Mouse (Mus musculus) embryonic facial prominence, embryonic 12.5 days (tissue): Measurements from ENCODE around the gene Snx10. TPM values are rescaled to one million over a fixed set of nuclear protein-coding genes. Genes with fewer than 3 reads are reported as not detected.

Source experiments
- ATAC-seq: fragments of 200-750 bp; cut with Nextera tagmentation; 2 replicates; pipeline ENCODE4 v1.8.0; 2017; ENCODE audit not compliant: insufficient number of reproducible peaks, insufficient read depth, low FRiP score, low TSS enrichment
- H3K27ac ChIP-seq: fragments of 300-500 bp; sonication (generic); 2 replicates; pipeline ENCODE4 v1.5.1; 2016; ENCODE audit warnings: mild to moderate bottlenecking
- H3K27me3 ChIP-seq: fragments of 300-500 bp; sonication (generic); 2 replicates; pipeline ENCODE4 v1.6.1; 2016; ENCODE audit warnings: mild to moderate bottlenecking, moderate library complexity
- H3K36me3 ChIP-seq: fragments of 300-500 bp; sonication (generic); 2 replicates; pipeline ENCODE4 v1.6.1; 2016; ENCODE audit warnings: mild to moderate bottlenecking
- H3K4me1 ChIP-seq: fragments of 300-500 bp; sonication (generic); 2 replicates; pipeline ENCODE4 v1.6.1; 2016
- H3K4me2 ChIP-seq: fragments of 300-500 bp; sonication (generic); replicated peaks from 2 replicates; pipeline ENCODE4 v1.6.1; 2016; ENCODE audit warnings: mild to moderate bottlenecking, moderate library complexity
- H3K4me3 ChIP-seq: fragments of 300-500 bp; sonication (generic); 2 replicates; pipeline ENCODE4 v1.5.1; 2016; ENCODE audit warnings: mild to moderate bottlenecking
- H3K9ac ChIP-seq: fragments of 300-500 bp; sonication (generic); 2 replicates; pipeline ENCODE4 v1.6.1; 2016; ENCODE audit warnings: mild to moderate bottlenecking, moderate library complexity
- H3K9me3 ChIP-seq: fragments of 300-500 bp; sonication (generic); 2 replicates; pipeline ENCODE4 v1.6.1; 2016; ENCODE audit warnings: mild to moderate bottlenecking, moderate library complexity
- WGBS: fragments of 180-500 bp; shearing (Covaris S2); methylation state at CpG from one replicate; pipeline ENCODE4 v1.1.7; 2016; 5-methylcytosine and 5-hydroxymethylcytosine counted together
- polyA plus RNA-seq: library from polyadenylated mRNA; unstranded; fragments of >200 nt; fragmentation: Nextera tagmentation; extraction: Ambion mirVana; gene quantifications from 2 replicates; pipeline ENCODE4 v1.2.1, GENCODE M21; 2016

The Snx10 gene
- polyA plus RNA-seq, 1 experiment from 2014 or later, result 17.2 TPM

DNA sequence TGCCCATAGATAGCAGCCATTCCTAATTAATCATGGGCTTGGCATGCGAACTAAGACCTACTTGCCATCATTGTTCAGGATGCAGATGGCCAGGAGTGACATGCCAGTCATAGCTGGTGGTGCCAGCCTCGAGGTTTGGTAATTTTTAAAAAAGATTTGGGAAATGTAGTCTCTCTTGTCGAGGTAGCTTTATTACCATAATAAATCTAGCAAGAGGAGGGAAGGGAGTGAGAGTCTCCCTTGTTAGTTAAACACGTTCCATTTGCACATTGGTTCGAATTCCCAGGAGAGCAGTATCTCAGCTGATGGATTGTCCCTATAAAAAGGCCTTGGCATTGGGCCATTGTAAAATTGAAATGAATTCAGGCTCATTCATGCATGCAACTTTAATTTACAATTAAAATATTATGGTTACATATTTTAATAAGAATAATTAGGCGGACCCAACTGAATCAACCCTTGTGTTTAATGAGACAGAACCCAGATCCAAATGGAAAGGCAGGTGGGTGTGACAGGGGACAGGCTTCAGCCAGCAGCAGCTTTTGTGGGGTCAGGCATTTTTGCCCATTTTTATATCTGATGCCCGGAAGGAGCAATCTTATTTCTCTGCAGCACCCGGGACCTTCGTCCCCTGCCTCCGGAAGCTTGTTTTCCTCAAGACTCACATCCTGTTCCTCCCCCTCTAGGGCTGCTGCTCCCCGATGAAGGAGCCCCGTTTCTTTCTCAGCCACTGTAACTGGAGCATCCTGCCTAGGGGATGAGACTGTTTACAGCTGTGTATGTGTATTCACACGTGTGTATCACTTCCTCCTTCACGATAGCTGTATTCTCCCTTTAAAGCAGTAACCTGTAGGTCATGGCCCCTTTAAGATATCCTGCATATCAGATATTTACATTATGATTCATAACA, 43.3 kb downstream of the Snx10 start:
- H3K36me3 ChIP-seq, result no peaks in the 10 kb centered on the region
- no peak overlapping the region for H3K9ac ChIP-seq
- no peak for ATAC-seq
- H3K9me3 ChIP-seq, result no peaks in the 10 kb centered on the region
- H3K27ac ChIP-seq, result no peak overlapping the region
- H3K4me3 ChIP-seq, result no peak overlapping the region
- WGBS, result 67% methylated on average over 14 of the region's 14 CpGs
- H3K4me1 ChIP-seq, result no peaks in the 10 kb centered on the region
- no peak overlapping the region for H3K4me2 ChIP-seq
- no peaks in the 10 kb centered on the region for H3K27me3 ChIP-seq

DNA sequence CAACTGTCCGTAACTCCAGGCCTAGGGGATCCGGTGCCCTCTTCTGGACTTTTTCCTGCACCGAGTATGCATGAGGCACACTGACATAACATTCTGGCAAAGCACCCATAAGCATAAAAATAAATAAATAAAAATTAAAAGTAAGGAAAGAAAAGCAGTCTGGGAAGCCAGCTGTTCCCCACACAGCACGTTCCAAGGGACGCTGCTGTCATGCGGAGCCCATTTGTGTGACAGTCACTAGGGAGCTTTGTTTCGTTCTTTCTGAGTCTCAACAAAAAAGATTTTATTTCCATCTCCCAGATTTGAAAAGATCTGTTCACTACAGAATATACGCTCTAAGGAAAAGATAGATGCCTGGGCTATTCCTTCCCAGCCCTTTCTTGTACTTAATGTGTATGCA, 45.4 kb downstream of the Snx10 start:
- WGBS, result 88% methylated on average over 8 of the region's 8 CpGs
- ATAC-seq, result no peak
- Histone ChIP-seq H3K27ac (no peak overlapping the region), H3K4me2 (no peak overlapping the region), H3K4me3 (no peak overlapping the region), H3K9ac (no peak overlapping the region), H3K9me3 (no peaks in the 10 kb centered on the region), H3K4me1 (no peaks in the 10 kb centered on the region), H3K27me3 (no peaks in the 10 kb centered on the region), H3K36me3 (no peaks in the 10 kb centered on the region)

DNA sequence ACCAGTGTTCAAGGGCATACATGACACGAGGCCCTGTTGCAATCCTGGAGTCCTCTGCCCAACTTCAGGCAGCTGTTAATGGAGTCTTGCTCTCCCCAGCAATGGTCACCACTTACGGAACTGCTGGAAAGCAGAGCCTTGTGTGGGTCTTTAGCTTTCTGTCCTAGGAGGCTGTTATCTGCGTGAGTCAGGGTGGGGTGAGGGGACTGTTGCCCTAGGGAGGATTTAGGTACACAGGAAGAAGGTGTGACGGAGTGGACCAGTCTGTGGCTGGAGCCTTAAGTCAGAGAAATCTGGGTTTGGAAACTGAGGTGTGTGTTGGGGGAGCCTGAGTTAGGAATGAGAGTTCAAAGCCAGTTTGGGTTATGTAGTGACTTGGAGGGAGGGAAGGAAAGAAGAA, 49.4 kb downstream of the Snx10 start:
- H3K9me3 ChIP-seq, result no peaks in the 10 kb centered on the region

DNA sequence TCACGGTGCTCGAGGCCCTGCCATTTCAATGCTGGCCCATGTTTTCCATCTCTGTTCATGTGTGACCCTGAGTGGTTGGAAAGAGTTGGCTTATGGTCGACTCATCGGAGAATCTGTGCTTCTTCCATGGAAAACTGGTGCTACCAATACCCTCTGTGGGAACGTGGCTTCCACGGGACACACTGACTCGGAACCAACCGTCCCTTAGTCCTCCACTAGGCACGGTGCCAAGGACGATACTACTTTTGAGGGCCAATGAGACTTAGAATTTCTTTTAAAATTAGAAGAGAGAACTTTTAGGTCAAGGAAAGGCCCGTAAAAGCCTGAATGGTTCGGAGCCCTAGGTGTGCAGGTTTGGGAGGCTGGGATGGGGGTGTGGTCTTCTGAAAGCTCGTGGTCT, 50.4 kb downstream of the Snx10 start:
- no peaks in the 10 kb centered on the region for H3K27me3 ChIP-seq
- no peaks in the 10 kb centered on the region for H3K9me3 ChIP-seq
- no peak overlapping the region for H3K27ac ChIP-seq
- no peaks in the 10 kb centered on the region for H3K36me3 ChIP-seq
- no peak overlapping the region for H3K9ac ChIP-seq
- no peak overlapping the region for H3K4me2 ChIP-seq
- no peak for ATAC-seq
- H3K4me1 ChIP-seq, result no peaks in the 10 kb centered on the region
- H3K4me3 ChIP-seq, result no peak overlapping the region
- 85% methylated on average over 13 of the region's 13 CpGs for WGBS

More for the DNA sequence above, 49.4 kb downstream of the Snx10 start:
- WGBS, result 81% methylated on average over 4 of the region's 4 CpGs
- no peak overlapping the region for H3K9ac ChIP-seq
- no peak overlapping the region for H3K27ac ChIP-seq
- no peak for ATAC-seq
- no peak overlapping the region for H3K4me3 ChIP-seq
- no peaks in the 10 kb centered on the region for H3K4me1 ChIP-seq
- no peaks in the 10 kb centered on the region for H3K36me3 ChIP-seq
- H3K27me3 ChIP-seq, result no peaks in the 10 kb centered on the region
- H3K4me2 ChIP-seq, result no peak overlapping the region

DNA sequence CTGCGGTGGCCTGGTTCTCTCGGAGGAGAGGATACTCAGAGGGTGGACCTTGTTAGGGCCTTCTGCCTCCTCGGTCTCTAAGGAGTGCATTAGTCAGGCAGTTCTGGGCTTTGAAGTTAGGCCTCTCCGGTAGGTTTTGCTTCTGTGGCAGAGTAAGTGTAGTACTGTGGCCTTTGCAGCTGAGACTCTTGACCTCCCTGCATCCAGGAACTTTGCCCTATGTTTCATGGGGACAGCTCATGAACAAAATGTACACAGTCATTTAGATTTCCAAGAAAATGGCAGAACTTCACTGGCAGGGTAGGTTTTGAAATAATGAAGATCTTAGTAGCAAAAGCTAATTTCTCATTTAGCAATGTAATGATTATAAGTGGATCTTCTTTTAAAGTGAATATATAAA, 54.7 kb downstream of the Snx10 start:
- 86% methylated on average over 4 of the region's 4 CpGs for WGBS
- Histone ChIP-seq H3K4me1 (0 out of 2 replicates have a peak, but pooled peaks cover 4% of the 10 kb centered on the region), H3K27ac (no peak overlapping the region), H3K36me3 (no peaks in the 10 kb centered on the region), H3K9me3 (no peaks in the 10 kb centered on the region), H3K9ac (no peak overlapping the region), H3K27me3 (no peaks in the 10 kb centered on the region), H3K4me3 (no peak overlapping the region), H3K4me2 (no peak overlapping the region)
- ATAC-seq, result no peak

DNA sequence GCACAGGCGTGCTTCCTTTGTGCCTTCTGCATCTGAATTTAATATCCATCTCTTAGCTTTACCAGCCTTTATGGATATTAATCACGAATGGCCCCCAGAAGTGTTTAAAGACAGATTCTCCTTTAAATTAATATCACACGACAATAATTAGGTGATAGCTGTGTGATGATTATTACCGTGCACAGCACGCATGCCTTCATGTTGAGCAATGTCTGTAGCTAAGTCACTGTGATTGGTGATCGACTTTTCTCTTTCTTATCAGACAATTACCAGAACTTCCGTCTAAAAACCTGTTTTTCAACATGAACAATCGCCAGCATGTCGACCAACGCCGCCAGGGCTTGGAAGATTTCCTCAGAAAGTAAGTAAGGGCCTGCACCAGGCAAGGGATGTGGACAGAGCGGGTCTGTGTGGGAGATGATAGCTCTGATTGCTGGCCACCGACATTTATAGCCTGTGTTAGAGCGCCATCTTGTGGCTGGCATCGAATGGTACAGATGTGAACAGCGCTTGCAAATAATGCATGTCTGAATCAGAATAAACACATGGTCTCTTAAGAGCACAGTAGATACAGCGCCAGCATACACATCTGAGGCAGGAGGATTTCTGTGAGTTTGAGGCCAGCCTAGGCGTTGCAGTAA, 56.5 kb downstream of the Snx10 start:
- Histone ChIP-seq H3K27ac (no peak overlapping the region), H3K27me3 (no peaks in the 10 kb centered on the region), H3K9me3 (no peaks in the 10 kb centered on the region), H3K4me3 (no peak overlapping the region), H3K4me2 (no peak overlapping the region), H3K9ac (no peak overlapping the region), H3K36me3 (no peaks in the 10 kb centered on the region), H3K4me1 (0 out of 2 replicates have a peak, but pooled peaks cover 4% of the 10 kb centered on the region)
- peak; percentile 80 for ATAC-seq
- WGBS, result 23% methylated on average over 18 of the region's 18 CpGs

DNA sequence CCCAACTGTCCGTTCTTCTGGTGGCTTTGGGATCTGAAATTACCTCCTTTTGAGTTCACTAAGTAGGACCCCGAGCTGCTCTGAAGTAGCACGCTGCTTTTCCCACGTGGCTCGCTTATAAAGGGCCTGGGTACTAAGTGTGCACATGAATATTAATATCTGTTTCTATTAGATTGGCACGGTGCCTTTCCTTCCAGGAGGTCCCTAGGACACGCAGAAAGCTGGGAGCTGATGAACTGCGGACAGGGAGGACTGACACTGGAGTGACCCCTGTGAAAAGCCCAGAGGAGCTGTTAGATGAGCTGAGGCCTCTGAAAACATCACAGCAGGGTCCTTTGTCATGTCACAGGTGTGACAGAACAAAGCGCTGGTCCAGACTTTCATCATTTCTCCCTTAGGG, 57.7 kb downstream of the Snx10 start:
- no peaks in the 10 kb centered on the region for H3K9me3 ChIP-seq
- H3K27me3 ChIP-seq, result no peaks in the 10 kb centered on the region
- 0 out of 2 replicates have a peak, but pooled peaks cover 4% of the 10 kb centered on the region for H3K4me1 ChIP-seq
- ATAC-seq, result no peak
- no peak overlapping the region for H3K9ac ChIP-seq
- 86% methylated on average over 9 of the region's 9 CpGs for WGBS
- H3K27ac ChIP-seq, result no peak overlapping the region
- H3K4me2 ChIP-seq, result no peak overlapping the region
- H3K4me3 ChIP-seq, result no peak overlapping the region
- H3K36me3 ChIP-seq, result no peaks in the 10 kb centered on the region

DNA sequence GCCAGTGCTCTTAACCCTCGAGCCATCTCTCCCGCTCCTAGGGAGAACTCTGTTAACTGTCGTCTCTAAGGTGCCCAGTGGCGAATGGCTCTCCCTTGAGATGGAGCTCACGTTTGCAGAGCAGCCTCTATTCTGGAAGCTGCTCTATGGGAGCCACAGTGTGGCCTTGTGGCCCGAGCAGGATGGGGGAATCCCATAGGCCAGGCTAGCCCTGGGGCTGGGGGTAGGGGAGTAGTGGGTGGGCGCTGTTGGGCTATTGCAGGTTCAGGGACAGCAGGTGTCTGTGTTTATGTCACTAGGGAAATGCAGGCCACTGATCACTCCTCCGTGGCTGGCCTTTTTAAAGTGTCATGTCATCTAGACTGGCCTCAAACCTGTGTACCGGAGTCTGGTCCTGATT, 58.4 kb downstream of the Snx10 start:
- H3K27me3 ChIP-seq, result no peaks in the 10 kb centered on the region
- no peaks in the 10 kb centered on the region for H3K36me3 ChIP-seq
- H3K9ac ChIP-seq, result no peak overlapping the region
- no peak overlapping the region for H3K4me2 ChIP-seq
- no peak for ATAC-seq
- no peaks in the 10 kb centered on the region for H3K9me3 ChIP-seq
- H3K27ac ChIP-seq, result no peak overlapping the region
- WGBS, result 87% methylated on average over 9 of the region's 9 CpGs
- no peak overlapping the region for H3K4me3 ChIP-seq
- 0 out of 2 replicates have a peak, but pooled peaks cover 4% of the 10 kb centered on the region for H3K4me1 ChIP-seq

DNA sequence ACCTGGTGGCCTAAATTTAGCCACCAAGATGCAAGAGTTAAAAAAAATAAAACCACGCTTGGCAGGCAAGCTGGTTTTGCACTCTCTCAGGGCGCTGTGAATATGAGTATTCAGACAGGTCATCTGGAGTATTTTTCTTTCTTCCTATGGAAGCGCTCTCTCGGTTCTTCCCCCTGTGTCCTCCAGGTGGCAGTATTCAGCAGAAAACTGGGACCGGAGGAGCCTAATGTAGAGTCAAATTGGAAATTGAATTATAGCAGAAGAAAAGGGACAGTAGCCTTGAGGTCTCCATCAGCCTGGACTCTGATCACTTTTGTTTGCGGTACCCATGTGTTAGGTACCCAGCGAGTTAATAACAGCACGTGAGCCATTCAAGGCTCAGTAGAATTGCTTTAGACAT, 62.3 kb downstream of the Snx10 start:
- Histone ChIP-seq H3K4me1 (no peaks in the 10 kb centered on the region), H3K9me3 (no peaks in the 10 kb centered on the region), H3K4me3 (no peak overlapping the region), H3K4me2 (no peak overlapping the region), H3K27ac (no peak overlapping the region), H3K9ac (no peak overlapping the region), H3K27me3 (no peaks in the 10 kb centered on the region), H3K36me3 (no peaks in the 10 kb centered on the region)
- WGBS, result 33% methylated on average over 8 of the region's 8 CpGs
- no peak for ATAC-seq

DNA sequence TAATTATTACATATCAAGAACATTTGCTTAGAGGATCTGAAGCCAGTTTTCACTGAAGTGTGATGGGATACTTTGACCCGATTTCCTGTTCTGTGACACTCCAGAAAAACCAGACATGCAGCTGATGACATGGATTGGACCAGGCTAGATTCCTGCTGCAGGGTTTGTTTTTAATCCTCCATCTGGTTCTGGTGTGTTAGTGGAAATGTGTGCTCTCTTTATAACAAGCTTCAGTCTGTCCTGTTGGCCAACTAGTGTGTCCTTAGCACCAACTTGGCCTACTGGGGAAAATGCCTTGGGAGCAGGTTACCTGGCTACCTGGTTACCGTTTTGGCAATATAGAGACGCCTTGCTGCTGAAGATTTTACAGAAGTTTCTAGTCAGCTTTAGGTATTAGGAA, 63.6 kb downstream of the Snx10 start:
- Histone ChIP-seq H3K36me3 (no peaks in the 10 kb centered on the region), H3K27me3 (no peaks in the 10 kb centered on the region), H3K9me3 (no peaks in the 10 kb centered on the region), H3K4me2 (no peak overlapping the region), H3K4me1 (no peaks in the 10 kb centered on the region), H3K9ac (no peak overlapping the region), H3K27ac (no peak overlapping the region), H3K4me3 (no peak overlapping the region)
- 81% methylated on average over 3 of the region's 3 CpGs for WGBS
- ATAC-seq, result no peak

DNA sequence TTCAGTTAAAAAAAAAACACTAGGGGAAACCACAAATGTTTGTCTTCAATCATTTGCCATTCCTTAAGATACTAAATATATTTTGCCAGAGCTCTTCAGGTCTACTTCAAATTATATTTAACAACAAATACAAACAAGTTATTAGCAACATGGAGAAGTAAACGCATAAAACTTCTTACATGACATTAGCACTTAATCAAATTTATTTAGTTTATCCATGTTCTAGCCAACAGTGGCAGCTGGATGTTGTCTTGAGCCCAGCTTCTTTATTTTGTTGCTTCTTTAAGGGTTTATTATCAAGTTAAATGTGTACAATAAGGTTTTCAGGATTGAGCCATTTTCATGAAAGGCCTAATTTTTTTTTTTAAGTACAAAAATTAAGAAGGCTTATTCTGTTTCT, 67.6 kb downstream of the Snx10 start:
- Histone ChIP-seq H3K36me3 (no peaks in the 10 kb centered on the region), H3K27me3 (no peaks in the 10 kb centered on the region), H3K9me3 (no peaks in the 10 kb centered on the region), H3K4me1 (peaks cover 4% of the 10 kb centered on the region; the same call in 1 of the 2 replicates), H3K27ac (no peak overlapping the region), H3K9ac (no peak overlapping the region), H3K4me2 (no peak overlapping the region), H3K4me3 (no peak overlapping the region)
- 87% methylated on average over 1 of the region's 1 CpGs for WGBS
- ATAC-seq, result no peak

DNA sequence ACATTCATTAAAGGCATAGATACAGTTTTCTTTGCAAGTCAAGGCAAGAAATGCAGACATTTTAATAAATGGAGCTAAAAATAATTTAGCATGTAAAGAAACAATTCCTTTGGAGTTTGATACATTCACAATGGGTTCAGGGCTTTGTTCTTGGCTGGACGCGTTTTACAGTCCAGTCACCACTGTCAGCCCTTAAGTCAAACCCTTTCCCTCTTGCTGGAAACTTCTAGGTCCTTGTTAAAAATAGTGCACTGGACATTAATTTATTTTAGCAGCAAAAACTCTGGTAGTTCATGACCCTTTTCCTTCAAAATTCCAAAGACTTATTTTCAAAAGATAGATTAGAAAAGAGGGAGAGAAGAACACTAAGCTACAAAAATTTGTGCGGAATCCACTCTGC, 68.1 kb downstream of the Snx10 start:
- WGBS, result 29% methylated on average over 3 of the region's 3 CpGs
- Histone ChIP-seq H3K27ac (peak overlapping the region; percentile 86; the same call in 1 of the 2 replicates), H3K9ac (peak overlapping the region; percentile 61)

More for the DNA sequence above, 68.1 kb downstream of the Snx10 start:
- H3K4me1 ChIP-seq, result peaks cover 4% of the 10 kb centered on the region; the same call in 1 of the 2 replicates
- peak overlapping the region; percentile 55 for H3K4me3 ChIP-seq
- no peaks in the 10 kb centered on the region for H3K27me3 ChIP-seq
- H3K36me3 ChIP-seq, result no peaks in the 10 kb centered on the region
- peak overlapping the region; percentile 88 for H3K4me2 ChIP-seq
- H3K9me3 ChIP-seq, result no peaks in the 10 kb centered on the region
- ATAC-seq, result no peak
